Mouse (Mus musculus) kidney, adult 2 months (tissue): Measurements from ENCODE around the gene Slc37a1. TPM values are rescaled to one million over a fixed set of nuclear protein-coding genes. Genes with fewer than 3 reads are reported as not detected.

ENCODE experiments used
- DNase-seq: peaks from one replicate; pipeline ENCODE4 v3.0.0; 2021
- H3K27ac ChIP-seq: fragments of 200-500 bp; 2 replicates; pipeline ENCODE4 v1.5.1; 2012; ENCODE audit warnings: low read depth, low read length, control low read depth, inconsistent platforms; ENCODE audit not compliant: insufficient read depth
- H3K27me3 ChIP-seq: fragments of 200-500 bp; replicated peaks from 2 replicates; pipeline ENCODE4 v1.6.1; 2012; ENCODE audit warnings: mild to moderate bottlenecking, moderate library complexity, low read length, inconsistent platforms; ENCODE audit not compliant: control insufficient read depth, insufficient read depth
- H3K36me3 ChIP-seq: fragments of 200-500 bp; 2 replicates; pipeline ENCODE4 v1.6.1; 2012; ENCODE audit warnings: mild to moderate bottlenecking, moderate library complexity, low read length, inconsistent platforms; ENCODE audit not compliant: control insufficient read depth, insufficient read depth
- H3K4me1 ChIP-seq: fragments of 200-500 bp; 2 replicates; pipeline ENCODE4 v1.6.1; 2011; ENCODE audit warnings: low read length; ENCODE audit not compliant: control insufficient read depth, insufficient read depth
- H3K4me3 ChIP-seq: fragments of 200-500 bp; 2 replicates; pipeline ENCODE4 v1.5.1; 2011; ENCODE audit warnings: mild to moderate bottlenecking, low read depth, low read length, control low read depth; ENCODE audit not compliant: insufficient read depth
- CTCF ChIP-seq: fragments of 200-500 bp; conservative IDR thresholded peaks from 2 replicates; pipeline ENCODE4 v1.5.1; 2011; ENCODE audit warnings: low read depth, mild to moderate bottlenecking, control low read depth, low read length, moderate library complexity, mixed read lengths; ENCODE audit not compliant: insufficient read depth, insufficient read length
- POLR2A ChIP-seq: fragments of 200-500 bp; IDR thresholded peaks from one replicate; pipeline ENCODE4 v1.6.1; 2011; ENCODE audit warnings: low read depth, low read length, control low read depth
- WGBS: fragments of 180-500 bp; shearing (Covaris S2); methylation state at CpG from one replicate; pipeline ENCODE4 v1.1.7; 2018; 5-methylcytosine and 5-hydroxymethylcytosine counted together
- polyA plus RNA-seq: library from polyadenylated mRNA; depleted of rRNA; stranded (reverse); fragments of >200 nt; gene quantifications from 2 replicates; pipeline ENCODE4 v1.2.3, GENCODE M21; 2012

Gene Slc37a1
- polyA plus RNA-seq, 1 experiment, result 6.5 TPM

GRCm38 (mm10) chr17:31326220-31326852 lies 39.7 kb downstream of the Slc37a1 start:
- Histone ChIP-seq H3K27me3 (no peaks in the 10 kb centered on the region), H3K36me3 (no peaks in the 10 kb centered on the region), H3K4me1 (peaks cover 6% of the 10 kb centered on the region; the same call in 1 of the 2 replicates), H3K4me3 (no peak overlapping the region), H3K27ac (no peak overlapping the region)
- WGBS, result 74% methylated on average over 9 of the region's 9 CpGs
- no peak for TF ChIP-seq POLR2A
- TF ChIP-seq CTCF, result no peak
- DNase-seq, result no peak

GRCm38 (mm10) chr17:31328466-31328865 lies 41.9 kb downstream of the Slc37a1 start:
- peak; percentile 42 for DNase-seq
- H3K27ac ChIP-seq, result no peak overlapping the region
- WGBS, result 48% methylated on average over 4 of the region's 4 CpGs
- no peak overlapping the region for H3K4me3 ChIP-seq
- H3K4me1 ChIP-seq, result no peaks in the 10 kb centered on the region; the same call in 1 of the 2 replicates
- H3K36me3 ChIP-seq, result no peaks in the 10 kb centered on the region
- no peaks in the 10 kb centered on the region for H3K27me3 ChIP-seq
- TF ChIP-seq CTCF (peak; percentile 68), POLR2A (no peak)

- DNase-seq, result peak; percentile 71
- Histone ChIP-seq H3K36me3 (no peaks in the 10 kb centered on the region), H3K27me3 (no peaks in the 10 kb centered on the region), H3K27ac (no peak overlapping the region), H3K4me3 (no peak overlapping the region), H3K4me1 (no peaks in the 10 kb centered on the region; the same call in 1 of the 2 replicates)
- TF ChIP-seq POLR2A, result no peak
- peak; percentile 77 for TF ChIP-seq CTCF
- WGBS, result 48% methylated on average over 4 of the region's 4 CpGs
These were observed 44.0 kb downstream of the Slc37a1 start for GRCm38 (mm10) chr17:31330622-31331021.

- H3K36me3 ChIP-seq, result no peaks in the 10 kb centered on the region
- H3K27ac ChIP-seq, result no peak overlapping the region
- no peaks in the 10 kb centered on the region for H3K27me3 ChIP-seq
- WGBS, result 86% methylated on average over 6 of the region's 6 CpGs
- H3K4me3 ChIP-seq, result no peak overlapping the region
- DNase-seq, result no peak
- TF ChIP-seq POLR2A (no peak), CTCF (0 out of 2 replicates have a peak, but pooled peaks have one; percentile 26)
- no peaks in the 10 kb centered on the region; the same call in 1 of the 2 replicates for H3K4me1 ChIP-seq
These were observed 44.7 kb downstream of the Slc37a1 start for GRCm38 (mm10) chr17:31331273-31331672.

GRCm38 (mm10) chr17:31331920-31332319 lies 45.3 kb downstream of the Slc37a1 start:
- Histone ChIP-seq H3K36me3 (no peaks in the 10 kb centered on the region), H3K4me3 (no peak overlapping the region), H3K27me3 (no peaks in the 10 kb centered on the region), H3K4me1 (no peaks in the 10 kb centered on the region; the same call in 1 of the 2 replicates), H3K27ac (no peak overlapping the region)
- no peak for TF ChIP-seq CTCF
- no peak for TF ChIP-seq POLR2A
- WGBS, result 30% methylated on average over 3 of the region's 3 CpGs
- DNase-seq, result peak; percentile 81

GRCm38 (mm10) chr17:31332333-31332732 lies 45.7 kb downstream of the Slc37a1 start:
- Histone ChIP-seq H3K4me3 (no peak overlapping the region), H3K4me1 (no peaks in the 10 kb centered on the region; the same call in 1 of the 2 replicates), H3K27me3 (no peaks in the 10 kb centered on the region), H3K36me3 (no peaks in the 10 kb centered on the region), H3K27ac (no peak overlapping the region)
- TF ChIP-seq CTCF (0 out of 2 replicates have a peak, but pooled peaks have one; percentile 16), POLR2A (no peak)
- 50% methylated on average over 1 of the region's 1 CpGs for WGBS
- DNase-seq, result peak; percentile 23

- Histone ChIP-seq H3K4me3 (no peak overlapping the region), H3K27ac (no peak overlapping the region), H3K27me3 (no peaks in the 10 kb centered on the region), H3K4me1 (no peaks in the 10 kb centered on the region; the same call in 1 of the 2 replicates), H3K36me3 (no peaks in the 10 kb centered on the region)
- 85% methylated on average over 11 of the region's 11 CpGs for WGBS
- no peak for TF ChIP-seq CTCF
- TF ChIP-seq POLR2A, result no peak
- no peak for DNase-seq
These were observed 48.1 kb downstream of the Slc37a1 start for GRCm38 (mm10) chr17:31334509-31335260.
